Mouse (Mus musculus) kidney, adult 2 months (tissue): ENCODE measurements around the gene Cd160.

Experiments
- CTCF ChIP-seq: fragments of 200-500 bp; conservative IDR thresholded peaks from 2 replicates; pipeline ENCODE4 v1.5.1; 2011; ENCODE audit warnings: low read depth, mild to moderate bottlenecking, control low read depth, low read length, moderate library complexity, mixed read lengths; ENCODE audit not compliant: insufficient read depth, insufficient read length
- POLR2A ChIP-seq: fragments of 200-500 bp; IDR thresholded peaks from one replicate; pipeline ENCODE4 v1.6.1; 2011; ENCODE audit warnings: low read depth, low read length, control low read depth

GRCm38 (mm10) chr3:96800254-96800653 lies 28.9 kb downstream of the Cd160 start:
- no peak for TF ChIP-seq CTCF
- no peak for TF ChIP-seq POLR2A
